Mouse (Mus musculus) embryonic facial prominence, embryonic 12.5 days (tissue): ENCODE measurements around the gene Nudt4. TPM values are rescaled to one million over a fixed set of nuclear protein-coding genes. Genes with fewer than 3 reads are reported as not detected.

Experiments
- ATAC-seq: fragments of 200-750 bp; cut with Nextera tagmentation; 2 replicates; pipeline ENCODE4 v1.8.0; 2017; ENCODE audit not compliant: insufficient number of reproducible peaks, insufficient read depth, low FRiP score, low TSS enrichment
- H3K27ac ChIP-seq: fragments of 300-500 bp; sonication (generic); 2 replicates; pipeline ENCODE4 v1.5.1; 2016; ENCODE audit warnings: mild to moderate bottlenecking
- H3K27me3 ChIP-seq: fragments of 300-500 bp; sonication (generic); 2 replicates; pipeline ENCODE4 v1.6.1; 2016; ENCODE audit warnings: mild to moderate bottlenecking, moderate library complexity
- H3K36me3 ChIP-seq: fragments of 300-500 bp; sonication (generic); 2 replicates; pipeline ENCODE4 v1.6.1; 2016; ENCODE audit warnings: mild to moderate bottlenecking
- H3K4me1 ChIP-seq: fragments of 300-500 bp; sonication (generic); 2 replicates; pipeline ENCODE4 v1.6.1; 2016
- H3K4me2 ChIP-seq: fragments of 300-500 bp; sonication (generic); replicated peaks from 2 replicates; pipeline ENCODE4 v1.6.1; 2016; ENCODE audit warnings: mild to moderate bottlenecking, moderate library complexity
- H3K4me3 ChIP-seq: fragments of 300-500 bp; sonication (generic); 2 replicates; pipeline ENCODE4 v1.5.1; 2016; ENCODE audit warnings: mild to moderate bottlenecking
- H3K9ac ChIP-seq: fragments of 300-500 bp; sonication (generic); 2 replicates; pipeline ENCODE4 v1.6.1; 2016; ENCODE audit warnings: mild to moderate bottlenecking, moderate library complexity
- H3K9me3 ChIP-seq: fragments of 300-500 bp; sonication (generic); 2 replicates; pipeline ENCODE4 v1.6.1; 2016; ENCODE audit warnings: mild to moderate bottlenecking, moderate library complexity
- WGBS: fragments of 180-500 bp; shearing (Covaris S2); methylation state at CpG from one replicate; pipeline ENCODE4 v1.1.7; 2016; 5-methylcytosine and 5-hydroxymethylcytosine counted together
- polyA plus RNA-seq: library from polyadenylated mRNA; unstranded; fragments of >200 nt; fragmentation: Nextera tagmentation; extraction: Ambion mirVana; gene quantifications from 2 replicates; pipeline ENCODE4 v1.2.1, GENCODE M21; 2016

The Nudt4 gene
- polyA plus RNA-seq, result 118 and 122 TPM in 2 replicates

DNA sequence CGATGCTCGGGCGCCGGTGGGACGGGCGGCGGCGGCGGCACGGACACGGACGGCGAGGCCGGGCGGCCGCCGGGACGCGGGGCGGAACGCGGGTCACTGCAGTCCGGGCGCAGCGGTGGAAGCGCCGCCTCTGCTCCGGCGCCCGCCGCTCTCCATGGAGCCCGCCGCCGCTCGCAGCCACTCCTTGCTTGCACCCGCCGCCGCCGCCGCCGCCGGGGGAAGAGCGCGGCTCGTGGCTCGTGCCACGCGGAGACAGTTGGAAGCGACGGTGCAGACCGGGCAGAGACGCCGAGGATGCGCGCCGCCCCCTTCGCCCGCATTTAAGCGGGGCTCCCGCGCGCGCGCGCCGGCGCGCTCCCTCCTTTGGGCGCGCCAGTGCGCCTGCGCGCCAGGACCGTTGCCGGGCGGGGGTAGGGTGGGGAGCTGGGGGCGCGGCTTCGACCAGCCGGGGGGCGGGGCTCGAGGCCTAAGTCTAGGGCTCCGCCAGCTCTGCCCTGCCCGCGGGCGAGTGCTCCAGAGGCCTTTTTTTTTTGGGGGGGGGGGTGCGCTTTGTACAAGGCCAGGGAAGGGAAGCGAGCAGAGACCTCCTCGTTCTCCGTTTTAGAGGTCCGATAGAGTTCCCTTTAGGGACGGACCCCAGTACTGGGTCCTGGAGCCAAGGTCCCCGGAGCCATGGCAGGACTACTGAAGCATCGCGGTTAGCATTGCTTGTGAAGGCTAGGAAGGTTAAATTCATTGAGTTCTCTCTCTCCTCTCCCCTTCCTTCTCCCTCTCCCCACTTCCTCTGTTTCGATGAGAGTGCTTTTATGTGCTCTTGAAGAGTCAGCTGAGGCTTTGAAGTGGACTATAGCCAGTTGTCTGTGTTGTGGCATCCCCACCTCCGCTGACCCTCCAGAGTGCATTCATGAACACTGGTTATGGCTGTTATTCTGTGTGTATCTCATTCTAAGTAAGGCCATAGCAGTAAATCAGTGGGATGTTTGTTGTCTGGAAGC is at the start of gene Nudt4:
TSS of gene Nudt4 (minus strand) at position 296 of the 995 bp plus-strand sequence.
- peaks cover 23% of the 10 kb centered on the region for H3K4me1 ChIP-seq
- peak within 1 kb of the TSS; percentile 80 for H3K4me3 ChIP-seq
- peak within 1 kb of the TSS; percentile 94 for H3K27ac ChIP-seq
- H3K4me2 ChIP-seq, result peak within 1 kb of the TSS; percentile 82
- WGBS, result 2% methylated on average over 66 of the region's 97 CpGs
- H3K27me3 ChIP-seq, result no peaks in the 10 kb centered on the region
- H3K9ac ChIP-seq, result peak within 1 kb of the TSS; percentile 96
- H3K36me3 ChIP-seq, result no peaks in the 10 kb centered on the region
- peak; percentile 88 for ATAC-seq
- H3K9me3 ChIP-seq, result no peaks in the 10 kb centered on the region

GRCm38 (mm10) chr10:95611331-95611721 is 47.4 kb upstream of the Nudt4 start:
- peak overlapping the region; percentile 16; the same call in 1 of the 2 replicates for H3K4me2 ChIP-seq
- no peak overlapping the region for H3K9ac ChIP-seq
- WGBS, result 33% methylated on average over 10 of the region's 10 CpGs
- no peaks in the 10 kb centered on the region for H3K36me3 ChIP-seq
- ATAC-seq, result no peak
- H3K27me3 ChIP-seq, result no peaks in the 10 kb centered on the region
- H3K4me3 ChIP-seq, result no peak overlapping the region
- peaks cover 11% of the 10 kb centered on the region; the same call in 1 of the 2 replicates for H3K4me1 ChIP-seq
- H3K9me3 ChIP-seq, result no peaks in the 10 kb centered on the region
- H3K27ac ChIP-seq, result no peak overlapping the region

GRCm38 (mm10) chr10:95610666-95611330 is 46.9 kb upstream of the Nudt4 start:
- ATAC-seq, result no peak
- no peaks in the 10 kb centered on the region for H3K36me3 ChIP-seq
- peak overlapping the region; percentile 16; the same call in 1 of the 2 replicates for H3K4me2 ChIP-seq
- no peaks in the 10 kb centered on the region for H3K27me3 ChIP-seq
- no peak overlapping the region for H3K4me3 ChIP-seq
- WGBS, result 28% methylated on average over 15 of the region's 16 CpGs
- no peak overlapping the region for H3K9ac ChIP-seq
- H3K9me3 ChIP-seq, result no peaks in the 10 kb centered on the region
- H3K4me1 ChIP-seq, result peaks cover 11% of the 10 kb centered on the region; the same call in 1 of the 2 replicates
- H3K27ac ChIP-seq, result no peak overlapping the region

DNA sequence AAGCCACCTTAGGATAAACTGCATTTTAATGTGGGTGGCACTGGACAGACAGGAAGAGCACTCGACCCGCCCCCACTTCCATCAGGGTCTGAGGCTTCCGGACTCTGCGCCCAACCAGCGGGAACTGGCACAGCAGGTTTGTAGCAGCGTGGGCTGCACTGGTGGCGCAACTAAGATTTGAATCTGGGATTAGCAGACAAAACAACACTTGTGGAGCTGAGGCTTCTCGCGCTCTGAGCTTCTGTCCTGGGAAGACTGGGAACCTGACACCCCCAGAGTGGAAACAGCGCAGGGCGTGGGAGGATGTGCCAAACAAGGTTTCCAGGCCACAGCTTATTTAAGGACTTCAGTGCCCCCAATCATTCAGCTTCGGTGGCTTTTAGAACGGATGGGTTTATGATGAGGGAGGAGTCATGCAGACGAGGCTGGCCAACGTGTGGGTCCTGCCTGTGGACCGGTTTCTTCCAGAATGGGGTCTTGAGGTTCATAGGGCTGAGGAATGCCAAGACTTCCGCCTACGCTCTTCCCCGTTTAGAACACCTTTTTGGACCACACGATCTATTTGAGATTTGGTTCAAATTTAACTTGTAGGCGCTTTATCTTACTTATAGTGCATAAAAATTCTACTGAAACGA is 41.1 kb upstream of the Nudt4 start:
- no peaks in the 10 kb centered on the region for H3K9me3 ChIP-seq
- no peaks in the 10 kb centered on the region for H3K4me1 ChIP-seq
- H3K4me2 ChIP-seq, result peak overlapping the region; percentile 21; the same call in 1 of the 2 replicates
- ATAC-seq, result no peak
- no peaks in the 10 kb centered on the region for H3K27me3 ChIP-seq
- 60% methylated on average over 22 of the region's 22 CpGs for WGBS
- H3K4me3 ChIP-seq, result no peak overlapping the region
- no peak overlapping the region for H3K27ac ChIP-seq
- H3K36me3 ChIP-seq, result no peaks in the 10 kb centered on the region
- H3K9ac ChIP-seq, result no peak overlapping the region

GRCm38 (mm10) chr10:95600527-95600926 is 36.6 kb upstream of the Nudt4 start:
- Histone ChIP-seq H3K4me2 (no peak overlapping the region), H3K9ac (no peak overlapping the region), H3K27ac (no peak overlapping the region), H3K36me3 (no peaks in the 10 kb centered on the region), H3K4me1 (no peaks in the 10 kb centered on the region), H3K9me3 (no peaks in the 10 kb centered on the region), H3K27me3 (0 out of 2 replicates have a peak, but pooled peaks cover 2% of the 10 kb centered on the region), H3K4me3 (no peak overlapping the region)
- ATAC-seq, result no peak
- 56% methylated on average over 5 of the region's 5 CpGs for WGBS

GRCm38 (mm10) chr10:95599740-95600139 is 35.8 kb upstream of the Nudt4 start:
- H3K27me3 ChIP-seq, result 0 out of 2 replicates have a peak, but pooled peaks cover 4% of the 10 kb centered on the region
- H3K36me3 ChIP-seq, result no peaks in the 10 kb centered on the region
- 86% methylated on average over 7 of the region's 7 CpGs for WGBS

GRCm38 (mm10) chr10:95598056-95598587 is 34.2 kb upstream of the Nudt4 start:
- Histone ChIP-seq H3K27ac (no peak overlapping the region), H3K4me3 (no peak overlapping the region), H3K9me3 (no peaks in the 10 kb centered on the region), H3K27me3 (0 out of 2 replicates have a peak, but pooled peaks cover 4% of the 10 kb centered on the region), H3K4me2 (no peak overlapping the region), H3K36me3 (no peaks in the 10 kb centered on the region), H3K4me1 (no peaks in the 10 kb centered on the region), H3K9ac (no peak overlapping the region)
- ATAC-seq, result no peak
- WGBS, result 76% methylated on average over 15 of the region's 15 CpGs

More at GRCm38 (mm10) chr10:95599740-95600139, 35.8 kb upstream of the Nudt4 start:
- Histone ChIP-seq H3K4me3 (no peak overlapping the region), H3K4me2 (no peak overlapping the region), H3K9ac (no peak overlapping the region), H3K27ac (no peak overlapping the region), H3K9me3 (no peaks in the 10 kb centered on the region), H3K4me1 (no peaks in the 10 kb centered on the region)
- ATAC-seq, result no peak

- Histone ChIP-seq H3K9ac (no peak overlapping the region), H3K27me3 (0 out of 2 replicates have a peak, but pooled peaks cover 4% of the 10 kb centered on the region), H3K4me1 (no peaks in the 10 kb centered on the region), H3K4me3 (no peak overlapping the region), H3K4me2 (no peak overlapping the region), H3K36me3 (no peaks in the 10 kb centered on the region), H3K27ac (no peak overlapping the region), H3K9me3 (no peaks in the 10 kb centered on the region)
- WGBS, result 18% methylated on average over 8 of the region's 8 CpGs
- ATAC-seq, result no peak
Measured at GRCm38 (mm10) chr10:95595852-95596639, 32.1 kb upstream of the Nudt4 start.

- Histone ChIP-seq H3K27ac (no peak overlapping the region), H3K4me3 (no peak overlapping the region), H3K27me3 (0 out of 2 replicates have a peak, but pooled peaks cover 4% of the 10 kb centered on the region), H3K9me3 (no peaks in the 10 kb centered on the region), H3K9ac (no peak overlapping the region), H3K4me2 (no peak overlapping the region), H3K4me1 (no peaks in the 10 kb centered on the region), H3K36me3 (no peaks in the 10 kb centered on the region)
- 47% methylated on average over 11 of the region's 11 CpGs for WGBS
- ATAC-seq, result no peak
Measured at GRCm38 (mm10) chr10:95594414-95594813, 30.5 kb upstream of the Nudt4 start.

- Histone ChIP-seq H3K9me3 (no peaks in the 10 kb centered on the region), H3K9ac (no peak overlapping the region), H3K27me3 (0 out of 2 replicates have a peak, but pooled peaks cover 4% of the 10 kb centered on the region), H3K4me1 (no peaks in the 10 kb centered on the region), H3K4me3 (no peak overlapping the region), H3K4me2 (no peak overlapping the region), H3K36me3 (no peaks in the 10 kb centered on the region), H3K27ac (no peak overlapping the region)
- ATAC-seq, result no peak
- WGBS, result 83% methylated on average over 4 of the region's 4 CpGs
Measured at GRCm38 (mm10) chr10:95591257-95591656, 27.3 kb upstream of the Nudt4 start.
